Mouse (Mus musculus) bone marrow, adult 2 months (tissue): ENCODE measurements at regions not wholly inside any gene's neighbourhood (a gene's known extent, or its start where the extent isn't known, plus 50 kb on each side); places are given as distances from the start of the nearest gene placed in this dataset.

Experiments used
- CTCF ChIP-seq: fragments of 200-500 bp; IDR thresholded peaks from 2 replicates; pipeline ENCODE4 v1.5.1; 2011; ENCODE audit warnings: low read length, control low read depth; ENCODE audit not compliant: control insufficient read depth, insufficient read depth
- POLR2A ChIP-seq: fragments of 200-500 bp; IDR thresholded peaks from 2 replicates; pipeline ENCODE4 v1.6.1; 2011; ENCODE audit warnings: low read depth, mild to moderate bottlenecking, control low read depth, low read length, borderline replicate concordance; ENCODE audit not compliant: control insufficient read depth

DNA sequence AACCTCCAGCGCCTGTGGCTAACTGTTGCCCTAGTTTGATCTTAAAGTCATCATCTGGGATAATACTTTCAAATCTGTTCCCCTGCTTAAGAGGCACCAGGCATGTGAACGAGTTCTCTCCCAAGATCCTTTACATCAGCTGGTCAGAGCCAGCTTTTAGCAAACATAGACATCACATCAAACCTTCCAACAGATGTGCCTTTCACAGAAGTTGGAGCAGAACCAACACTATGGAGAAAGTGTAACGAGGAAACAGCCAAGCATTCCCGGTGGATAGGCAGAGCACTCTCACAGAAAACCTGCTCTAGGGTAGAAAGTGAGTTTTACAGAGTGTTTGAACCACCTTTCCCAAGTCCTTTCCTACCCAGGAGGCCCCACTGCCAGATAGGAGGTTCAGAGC is 244.7 kb upstream of the Thbs1 start:
- TF ChIP-seq CTCF (no peak), POLR2A (no peak)
